Mouse (Mus musculus) embryonic fibroblast, embryonic 13.5 days (primary cell): ENCODE measurements around the gene Kcnk13.

Experiments used
- CTCF ChIP-seq: IDR thresholded peaks from 2 replicates; pipeline ENCODE4 v1.5.1; 2011; ENCODE audit warnings: mild to moderate bottlenecking, control low read depth, low read length, moderate library complexity, borderline replicate concordance; ENCODE audit not compliant: insufficient read depth
- POLR2A ChIP-seq: IDR thresholded peaks from 2 replicates; pipeline ENCODE4 v1.6.1; 2011; ENCODE audit warnings: low read depth, mild to moderate bottlenecking, control low read depth, low read length, moderate library complexity

- TF ChIP-seq CTCF = no peak
- TF ChIP-seq POLR2A = no peak
These were observed 25.8 kb upstream of the Kcnk13 start for GRCm38 (mm10) chr12:99938476-99938875.
